Mouse (Mus musculus) kidney, embryonic 14.5 days (tissue): ENCODE results near the gene Pnrc2. TPM values are rescaled to one million over a fixed set of nuclear protein-coding genes. Genes with fewer than 3 reads are reported as not detected.

Experiments used
- ATAC-seq: fragments of 200-750 bp; cut with Nextera tagmentation; 2 replicates; pipeline ENCODE4 v1.8.0; 2017; ENCODE audit warnings: moderate number of reproducible peaks, mild to moderate bottlenecking, moderate TSS enrichment, moderate library complexity; ENCODE audit not compliant: low FRiP score, low TSS enrichment
- H3K27ac ChIP-seq: fragments of 300-500 bp; sonication (generic); 2 replicates; pipeline ENCODE4 v1.5.1; 2014; ENCODE audit warnings: low read depth, mild to moderate bottlenecking, low read length, moderate library complexity, mixed read lengths
- H3K27me3 ChIP-seq: fragments of 300-500 bp; sonication (generic); 2 replicates; pipeline ENCODE4 v1.6.1; 2014; ENCODE audit warnings: mild to moderate bottlenecking, low read length; ENCODE audit not compliant: control insufficient read depth, insufficient read depth
- H3K36me3 ChIP-seq: fragments of 300-500 bp; sonication (generic); 2 replicates; pipeline ENCODE4 v1.6.1; 2014; ENCODE audit warnings: low read length, mixed read lengths; ENCODE audit not compliant: control insufficient read depth, insufficient read depth
- H3K4me1 ChIP-seq: fragments of 300-500 bp; sonication (generic); 2 replicates; pipeline ENCODE4 v1.6.1; 2014; ENCODE audit warnings: low read length, mixed read lengths; ENCODE audit not compliant: control insufficient read depth, insufficient read depth
- H3K4me2 ChIP-seq: fragments of 300-500 bp; sonication (generic); replicated peaks from 2 replicates; pipeline ENCODE4 v1.6.1; 2014; ENCODE audit warnings: low read depth, mild to moderate bottlenecking, low read length
- H3K4me3 ChIP-seq: fragments of 300-500 bp; sonication (generic); 2 replicates; pipeline ENCODE4 v1.5.1; 2014; ENCODE audit warnings: mild to moderate bottlenecking, low read length
- H3K9ac ChIP-seq: fragments of 300-500 bp; sonication (generic); 2 replicates; pipeline ENCODE4 v1.6.1; 2014; ENCODE audit warnings: low read depth, mild to moderate bottlenecking, low read length, moderate library complexity
- H3K9me3 ChIP-seq: fragments of 300-500 bp; sonication (generic); 2 replicates; pipeline ENCODE4 v1.6.1; 2016; ENCODE audit warnings: low read length; ENCODE audit not compliant: control insufficient read depth
- WGBS: fragments of 180-500 bp; shearing (Covaris S2); extraction: QIAGEN DNeasy Blood & Tissue Kit; methylation state at CpG from one replicate; pipeline ENCODE4 v1.1.7; 2014; 5-methylcytosine and 5-hydroxymethylcytosine counted together
- polyA plus RNA-seq: library from polyadenylated mRNA; unstranded; fragments of >200 nt; fragmentation: Nextera tagmentation; extraction: Ambion mirVana; gene quantifications from 2 replicates; pipeline ENCODE4 v1.2.1, GENCODE M21; 2014

The Pnrc2 gene
- polyA plus RNA-seq, 1 experiment from 2014 or later: 209 TPM

GRCm38 (mm10) chr4:135912164-135912563 is 38.5 kb upstream of the Pnrc2 start:
- H3K36me3 ChIP-seq: no peaks in the 10 kb centered on the region
- 51% methylated on average over 3 of the region's 3 CpGs for WGBS

GRCm38 (mm10) chr4:135911531-135911930 is 37.9 kb upstream of the Pnrc2 start:
- 67% methylated on average over 7 of the region's 7 CpGs for WGBS
- H3K9me3 ChIP-seq: no peaks in the 10 kb centered on the region
- H3K27me3 ChIP-seq: no peaks in the 10 kb centered on the region
- H3K4me3 ChIP-seq: no peak overlapping the region
- no peak for ATAC-seq
- no peak overlapping the region for H3K9ac ChIP-seq
- H3K4me1 ChIP-seq: no peaks in the 10 kb centered on the region
- H3K4me2 ChIP-seq: no peak overlapping the region
- no peak overlapping the region for H3K27ac ChIP-seq
- no peaks in the 10 kb centered on the region for H3K36me3 ChIP-seq

More at GRCm38 (mm10) chr4:135912164-135912563, 38.5 kb upstream of the Pnrc2 start:
- Histone ChIP-seq H3K4me3 (no peak overlapping the region), H3K27ac (no peak overlapping the region), H3K9me3 (no peaks in the 10 kb centered on the region), H3K4me2 (no peak overlapping the region), H3K9ac (no peak overlapping the region), H3K4me1 (no peaks in the 10 kb centered on the region), H3K27me3 (no peaks in the 10 kb centered on the region)
- no peak for ATAC-seq

GRCm38 (mm10) chr4:135909326-135910066 is 35.8 kb upstream of the Pnrc2 start:
- Histone ChIP-seq H3K4me3 (no peak overlapping the region), H3K4me2 (no peak overlapping the region), H3K27ac (no peak overlapping the region), H3K27me3 (no peaks in the 10 kb centered on the region), H3K4me1 (no peaks in the 10 kb centered on the region), H3K9me3 (no peaks in the 10 kb centered on the region), H3K36me3 (no peaks in the 10 kb centered on the region), H3K9ac (no peak overlapping the region)
- WGBS: 69% methylated on average over 13 of the region's 13 CpGs
- ATAC-seq: no peak

- ATAC-seq: no peak
- no peak overlapping the region for H3K27ac ChIP-seq
These were observed 33.0 kb upstream of the Pnrc2 start for GRCm38 (mm10) chr4:135906633-135907032.

GRCm38 (mm10) chr4:135904810-135905209 is 31.2 kb upstream of the Pnrc2 start:
- Histone ChIP-seq H3K9me3 (no peaks in the 10 kb centered on the region), H3K4me2 (no peak overlapping the region), H3K36me3 (no peaks in the 10 kb centered on the region), H3K27me3 (no peaks in the 10 kb centered on the region), H3K4me1 (no peaks in the 10 kb centered on the region), H3K9ac (no peak overlapping the region), H3K27ac (no peak overlapping the region), H3K4me3 (no peak overlapping the region)
- no peak for ATAC-seq
- 80% methylated on average over 1 of the region's 1 CpGs for WGBS

More at GRCm38 (mm10) chr4:135906633-135907032, 33.0 kb upstream of the Pnrc2 start:
- no peak overlapping the region for H3K4me2 ChIP-seq
- H3K27me3 ChIP-seq: no peaks in the 10 kb centered on the region
- no peak overlapping the region for H3K4me3 ChIP-seq
- H3K4me1 ChIP-seq: no peaks in the 10 kb centered on the region
- WGBS: 80% methylated on average over 3 of the region's 3 CpGs
- H3K9me3 ChIP-seq: no peaks in the 10 kb centered on the region
- no peak overlapping the region for H3K9ac ChIP-seq
- no peaks in the 10 kb centered on the region for H3K36me3 ChIP-seq

- H3K9ac ChIP-seq: no peak overlapping the region
- no peaks in the 10 kb centered on the region for H3K9me3 ChIP-seq
- WGBS: 91% methylated on average over 4 of the region's 4 CpGs
- H3K27ac ChIP-seq: no peak overlapping the region
- ATAC-seq: no peak
- H3K36me3 ChIP-seq: no peaks in the 10 kb centered on the region
- H3K4me3 ChIP-seq: no peak overlapping the region
- no peaks in the 10 kb centered on the region for H3K27me3 ChIP-seq
- H3K4me2 ChIP-seq: no peak overlapping the region
- H3K4me1 ChIP-seq: no peaks in the 10 kb centered on the region
These were observed 29.1 kb upstream of the Pnrc2 start for GRCm38 (mm10) chr4:135902606-135903242.

- Histone ChIP-seq H3K9me3 (no peaks in the 10 kb centered on the region), H3K9ac (no peak overlapping the region), H3K36me3 (no peaks in the 10 kb centered on the region), H3K27me3 (no peaks in the 10 kb centered on the region), H3K4me1 (no peaks in the 10 kb centered on the region), H3K27ac (no peak overlapping the region), H3K4me3 (no peak overlapping the region), H3K4me2 (no peak overlapping the region)
- ATAC-seq: no peak
- 73% methylated on average over 5 of the region's 5 CpGs for WGBS
These were observed 26.4 kb upstream of the Pnrc2 start for GRCm38 (mm10) chr4:135900008-135900407.

- H3K36me3 ChIP-seq: no peaks in the 10 kb centered on the region
- no peak overlapping the region for H3K9ac ChIP-seq
- H3K4me2 ChIP-seq: no peak overlapping the region
- no peak overlapping the region for H3K4me3 ChIP-seq
- ATAC-seq: no peak
- H3K27me3 ChIP-seq: no peaks in the 10 kb centered on the region
- H3K9me3 ChIP-seq: no peaks in the 10 kb centered on the region
- no peak overlapping the region for H3K27ac ChIP-seq
- 89% methylated on average over 7 of the region's 7 CpGs for WGBS
- H3K4me1 ChIP-seq: no peaks in the 10 kb centered on the region
These were observed 25.4 kb upstream of the Pnrc2 start for GRCm38 (mm10) chr4:135899050-135899448.

GRCm38 (mm10) chr4:135898380-135899049 is 24.9 kb upstream of the Pnrc2 start:
- H3K4me3 ChIP-seq: no peak overlapping the region
- H3K9me3 ChIP-seq: no peaks in the 10 kb centered on the region
- no peaks in the 10 kb centered on the region for H3K27me3 ChIP-seq
- no peak overlapping the region for H3K27ac ChIP-seq
- no peaks in the 10 kb centered on the region for H3K4me1 ChIP-seq
- 0 out of 2 replicates have a peak overlapping the region, but pooled peaks have one; percentile 4 for H3K9ac ChIP-seq
- H3K36me3 ChIP-seq: no peaks in the 10 kb centered on the region
- 69% methylated on average over 8 of the region's 9 CpGs for WGBS
- no peak for ATAC-seq
- H3K4me2 ChIP-seq: no peak overlapping the region
